Mouse (Mus musculus) kidney, postnatal 4 days (tissue): Measurements from ENCODE around the gene Slc30a6.
"Not testable (repeated sequence)": the region's sequence is repeated elsewhere in the genome, so short reads cannot be mapped to it uniquely, and the experiment has no call there.

Experiments
- DNase-seq, 2 experiments: peaks; one replicate each; pipeline ENCODE4 v3.0.0; 2021; ENCODE audit warnings: mixed read lengths in 2 of 2

Gene Slc30a6

GRCm38 (mm10) chr17:74453928-74454327 lies 58.5 kb downstream of the Slc30a6 start:
- no peak for DNase-seq

- DNase-seq, result no peak
Measured at GRCm38 (mm10) chr17:74454660-74455059, 59.3 kb downstream of the Slc30a6 start.

- no peak for DNase-seq
Measured at GRCm38 (mm10) chr17:74455426-74455825, 60.0 kb downstream of the Slc30a6 start.

- DNase-seq, result no peak
Measured at GRCm38 (mm10) chr17:74456825-74457224, 61.4 kb downstream of the Slc30a6 start.

GRCm38 (mm10) chr17:74457972-74458677 lies 62.7 kb downstream of the Slc30a6 start:
- no peak for DNase-seq

GRCm38 (mm10) chr17:74458711-74459408 lies 63.5 kb downstream of the Slc30a6 start, which contains the start of gene Nlrc4:
Nlrc4 (minus strand) TSS chr17:74459142.
- no peak for DNase-seq

- DNase-seq, result no peak
Measured at GRCm38 (mm10) chr17:74463510-74463909, 68.1 kb downstream of the Slc30a6 start.

GRCm38 (mm10) chr17:74467981-74468380 lies 72.6 kb downstream of the Slc30a6 start:
- DNase-seq, result not testable (repeated sequence)

GRCm38 (mm10) chr17:74470133-74470532 lies 74.7 kb downstream of the Slc30a6 start:
- DNase-seq, result not testable (repeated sequence)
